Mouse (Mus musculus): ENCODE measurements at regions not wholly inside any gene's neighbourhood (a gene's known extent, or its start where the extent isn't known, plus 50 kb on each side); places are given as distances from the start of the nearest gene placed in this dataset.
"Not testable (repeated sequence)": the region's sequence is repeated elsewhere in the genome, so short reads cannot be mapped to it uniquely, and the experiment has no call there.

GRCm38 (mm10) chr14:52724988-52725387, 229.4 kb upstream of the Olfr1507 start:
- not testable (repeated sequence) for H3K27ac ChIP-seq (replicated peaks); H3K27me3 ChIP-seq; H3K36me3 ChIP-seq; H3K4me1 ChIP-seq (replicated peaks); H3K4me2 ChIP-seq; ATAC-seq (ENCODE audit: low FRiP score, low read depth); H3K4me3 ChIP-seq; H3K9ac ChIP-seq; H3K9me3 ChIP-seq
- 100% methylated on average over 1 of the region's 1 CpGs for WGBS

- H3K4me3 ChIP-seq: no peak overlapping the region
- no peaks in the 10 kb centered on the region for H3K27me3 ChIP-seq
- no peak overlapping the region for H3K9ac ChIP-seq
- no peaks in the 10 kb centered on the region for H3K36me3 ChIP-seq
- WGBS: 92% methylated on average over 9 of the region's 9 CpGs
- H3K4me1 ChIP-seq (replicated peaks): no peaks in the 10 kb centered on the region
- no peak for ATAC-seq (ENCODE audit: low FRiP score, low read depth)
- no peak overlapping the region for H3K27ac ChIP-seq (replicated peaks)
- no peaks in the 10 kb centered on the region for H3K9me3 ChIP-seq
- no peak overlapping the region for H3K4me2 ChIP-seq
Observed at GRCm38 (mm10) chr14:52720640-52721039, 225.1 kb upstream of the Olfr1507 start.

GRCm38 (mm10) chr14:52700851-52701250, 205.3 kb upstream of the Olfr1507 start:
- WGBS: 95% methylated on average over 1 of the region's 1 CpGs

GRCm38 (mm10) chr14:52683636-52684035, 188.1 kb upstream of the Olfr1507 start:
- H3K9me3 ChIP-seq; H3K9ac ChIP-seq; H3K27me3 ChIP-seq; ATAC-seq (ENCODE audit: low FRiP score, low read depth); H3K36me3 ChIP-seq; H3K4me3 ChIP-seq; H3K4me1 ChIP-seq (replicated peaks); H3K27ac ChIP-seq (replicated peaks); H3K4me2 ChIP-seq: not testable (repeated sequence)
- no CpG with 5 or more reads among the region's 1 CpGs for WGBS

More at GRCm38 (mm10) chr14:52700851-52701250, 205.3 kb upstream of the Olfr1507 start:
- H3K4me1 ChIP-seq (replicated peaks); H3K4me3 ChIP-seq; H3K4me2 ChIP-seq; H3K27ac ChIP-seq (replicated peaks); H3K9me3 ChIP-seq; H3K9ac ChIP-seq; H3K27me3 ChIP-seq; ATAC-seq (ENCODE audit: low FRiP score, low read depth); H3K36me3 ChIP-seq: not testable (repeated sequence)

- WGBS: 76% methylated on average over 6 of the region's 6 CpGs
- Histone ChIP-seq H3K36me3 (no peaks in the 10 kb centered on the region), H3K4me1 (replicated peaks) (no peaks in the 10 kb centered on the region), H3K4me3 (no peak overlapping the region), H3K4me2 (no peak overlapping the region), H3K27ac (replicated peaks) (no peak overlapping the region), H3K9ac (no peak overlapping the region), H3K27me3 (no peaks in the 10 kb centered on the region), H3K9me3 (no peaks in the 10 kb centered on the region)
- no peak for ATAC-seq (ENCODE audit: low FRiP score, low read depth)
Observed at GRCm38 (mm10) chr14:52654355-52654754, 158.8 kb upstream of the Olfr1507 start.

- Histone ChIP-seq H3K27ac (replicated peaks) (no peak overlapping the region), H3K27me3 (no peaks in the 10 kb centered on the region), H3K36me3 (no peaks in the 10 kb centered on the region), H3K4me2 (no peak overlapping the region), H3K9me3 (no peaks in the 10 kb centered on the region), H3K4me1 (replicated peaks) (no peaks in the 10 kb centered on the region), H3K9ac (no peak overlapping the region), H3K4me3 (no peak overlapping the region)
- WGBS: 82% methylated on average over 2 of the region's 2 CpGs
- ATAC-seq (ENCODE audit: low FRiP score, low read depth): no peak
Observed at GRCm38 (mm10) chr14:52638179-52638578, 142.6 kb upstream of the Olfr1507 start.

GRCm38 (mm10) chr14:52622184-52622583, 126.6 kb upstream of the Olfr1507 start:
- Histone ChIP-seq H3K36me3 (no peaks in the 10 kb centered on the region), H3K4me1 (replicated peaks) (no peaks in the 10 kb centered on the region), H3K27me3 (no peaks in the 10 kb centered on the region), H3K9ac (no peak overlapping the region), H3K4me2 (no peak overlapping the region), H3K27ac (replicated peaks) (no peak overlapping the region), H3K4me3 (no peak overlapping the region), H3K9me3 (0 out of 2 replicates have a peak, but pooled peaks cover 7% of the 10 kb centered on the region)
- no peak for ATAC-seq (ENCODE audit: low FRiP score, low read depth)
- WGBS: 33% methylated on average over 4 of the region's 4 CpGs

- no peak overlapping the region for H3K4me3 ChIP-seq
- no peak overlapping the region for H3K27ac ChIP-seq (replicated peaks)
- H3K36me3 ChIP-seq: no peaks in the 10 kb centered on the region
- H3K4me1 ChIP-seq (replicated peaks): no peaks in the 10 kb centered on the region
- no peak for ATAC-seq (ENCODE audit: low FRiP score, low read depth)
- H3K9ac ChIP-seq: no peak overlapping the region
- no peaks in the 10 kb centered on the region for H3K27me3 ChIP-seq
- H3K4me2 ChIP-seq: no peak overlapping the region
- WGBS: 50% methylated on average over 3 of the region's 3 CpGs
- H3K9me3 ChIP-seq: no peaks in the 10 kb centered on the region
Observed at GRCm38 (mm10) chr14:52580319-52580718, 84.8 kb upstream of the Olfr1507 start.

- no peak for ATAC-seq (ENCODE audit: low FRiP score, low read depth)
- Histone ChIP-seq H3K4me3 (no peak overlapping the region), H3K4me2 (no peak overlapping the region), H3K27ac (replicated peaks) (no peak overlapping the region), H3K27me3 (no peaks in the 10 kb centered on the region), H3K36me3 (no peaks in the 10 kb centered on the region), H3K9me3 (no peaks in the 10 kb centered on the region), H3K4me1 (replicated peaks) (no peaks in the 10 kb centered on the region), H3K9ac (no peak overlapping the region)
- 82% methylated on average over 5 of the region's 5 CpGs for WGBS
Observed at GRCm38 (mm10) chr14:52566920-52567319, 71.4 kb upstream of the Olfr1507 start.

- Histone ChIP-seq H3K4me3 (no peak overlapping the region), H3K9ac (no peak overlapping the region), H3K9me3 (no peaks in the 10 kb centered on the region), H3K36me3 (no peaks in the 10 kb centered on the region), H3K27me3 (no peaks in the 10 kb centered on the region), H3K4me1 (replicated peaks) (no peaks in the 10 kb centered on the region), H3K4me2 (no peak overlapping the region), H3K27ac (replicated peaks) (no peak overlapping the region)
- WGBS: 79% methylated on average over 4 of the region's 4 CpGs
- ATAC-seq (ENCODE audit: low FRiP score, low read depth): no peak
Observed at GRCm38 (mm10) chr14:52565606-52566005, 70.1 kb upstream of the Olfr1507 start.

- H3K27me3 ChIP-seq; H3K4me2 ChIP-seq; H3K9me3 ChIP-seq; H3K9ac ChIP-seq; H3K4me3 ChIP-seq; H3K27ac ChIP-seq (replicated peaks); H3K4me1 ChIP-seq (replicated peaks); ATAC-seq (ENCODE audit: low FRiP score, low read depth); H3K36me3 ChIP-seq: not testable (repeated sequence)
- WGBS: 97% methylated on average over 13 of the region's 13 CpGs
Observed at GRCm38 (mm10) chr14:52556340-52556739, 60.8 kb upstream of the Olfr1507 start.

- Histone ChIP-seq H3K9ac (no peak overlapping the region), H3K9me3 (no peaks in the 10 kb centered on the region), H3K27ac (replicated peaks) (no peak overlapping the region), H3K4me1 (replicated peaks) (no peaks in the 10 kb centered on the region), H3K4me3 (no peak overlapping the region), H3K36me3 (no peaks in the 10 kb centered on the region), H3K4me2 (no peak overlapping the region), H3K27me3 (no peaks in the 10 kb centered on the region)
- ATAC-seq (ENCODE audit: low FRiP score, low read depth): no peak
Observed at GRCm38 (mm10) chr14:52553399-52553798, 57.9 kb upstream of the Olfr1507 start.

GRCm38 (mm10) chr14:52547933-52548332, 52.4 kb upstream of the Olfr1507 start:
- Histone ChIP-seq H3K9ac (no peak overlapping the region), H3K9me3 (no peaks in the 10 kb centered on the region), H3K4me3 (no peak overlapping the region), H3K36me3 (no peaks in the 10 kb centered on the region), H3K27ac (replicated peaks) (no peak overlapping the region), H3K4me2 (no peak overlapping the region), H3K27me3 (no peaks in the 10 kb centered on the region), H3K4me1 (replicated peaks) (no peaks in the 10 kb centered on the region)
- ATAC-seq (ENCODE audit: low FRiP score, low read depth): no peak
- 69% methylated on average over 1 of the region's 1 CpGs for WGBS
